Mouse (Mus musculus) activated CD4-positive, CD25-positive, alpha-beta regulatory T cell (primary cell): Measurements from ENCODE around the gene Nlrp9c. TPM values are rescaled to one million over a fixed set of nuclear protein-coding genes. Genes with fewer than 3 reads are reported as not detected.

Experiments
- polyA plus RNA-seq, 2 experiments: library from polyadenylated mRNA; unstranded; fragments of 100-300 nt; shearing (Covaris generic); gene quantifications; one replicate each; pipeline ENCODE4 v1.2.1; 2017

Nlrp9c gene
- not detected for polyA plus RNA-seq

DNA sequence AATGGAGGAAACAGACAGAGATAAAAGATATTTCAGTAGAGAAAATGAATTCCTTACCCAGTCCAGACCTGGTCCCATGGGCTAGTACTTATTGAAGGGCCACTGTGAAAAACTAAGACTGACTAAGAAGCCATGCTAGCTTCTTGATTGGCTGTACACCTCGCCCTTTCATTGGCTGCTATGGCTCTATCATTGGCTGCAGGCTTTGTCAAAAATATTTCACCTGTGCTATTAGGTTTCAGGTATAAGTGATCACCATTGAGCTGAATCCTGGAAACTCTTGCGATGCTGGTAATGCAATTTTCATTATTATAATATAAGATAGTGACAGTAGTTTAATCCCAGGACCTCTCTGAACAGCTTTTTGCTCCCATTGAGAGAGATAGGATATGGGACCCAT lies at the start of gene Nlrp9c:
TSS of gene Nlrp9c (minus strand) at position 101 of the 400 bp plus-strand sequence.

DNA sequence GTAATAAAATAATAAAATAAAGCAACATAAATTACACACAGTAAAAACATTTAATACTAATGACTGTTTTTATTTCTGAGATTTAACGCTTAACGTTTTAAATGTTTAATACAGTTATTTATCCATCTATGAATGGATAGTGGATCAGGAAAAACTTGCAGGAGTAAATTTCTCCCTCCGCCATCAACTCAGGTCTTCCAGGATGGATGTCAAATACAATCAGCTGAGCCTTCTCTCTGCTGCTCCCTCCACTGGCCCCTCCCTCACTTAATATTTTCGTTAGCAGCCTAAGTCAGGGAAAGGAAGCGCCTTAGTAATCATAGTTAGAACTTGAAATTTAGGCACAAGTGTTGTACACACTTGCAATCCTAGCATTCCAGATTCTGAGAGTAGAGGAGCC lies 31.3 kb upstream of the Nlrp9c start, which contains the start of gene Nlrp4a:
TSS of gene Nlrp4a (plus strand) at position 301 of the 400 bp plus-strand sequence.

GRCm38 (mm10) chr7:26306926-26307325 lies 96.6 kb downstream of the Nlrp9c start, which contains the start of gene Cyp2a4:
Gene Cyp2a4, plus strand, starts transcription at chr7:26307169.

Other genes starting within 250 kb of the Nlrp9c start
- gene Cyp2b9, start 230.3 kb downstream of the Nlrp9c start, polyA plus RNA-seq: under 1 TPM in 1 of 2 experiments, not detected in 1; 0.15 TPM
- under 1 TPM; 0.02 to 0.06 TPM for gene Vmn1r184, start 143.4 kb downstream of the Nlrp9c start, polyA plus RNA-seq
- gene Cyp2a4, start 96.5 kb downstream of the Nlrp9c start, polyA plus RNA-seq: not detected
- gene Nlrp4a, start 31.4 kb upstream of the Nlrp9c start, polyA plus RNA-seq: under 1 TPM in 1 of 2 experiments, not detected in 1; 0.57 TPM
- gene Nlrp9a, start 131.3 kb upstream of the Nlrp9c start, polyA plus RNA-seq: not detected
- gene Vmn1r185, start 214.8 kb upstream of the Nlrp9c start, polyA plus RNA-seq: under 1 TPM in 1 of 2 experiments, not detected in 1; 0.09 TPM